Mouse (Mus musculus): ENCODE measurements around the gene Crtc2.
"Not testable (repeated sequence)": the region's sequence is repeated elsewhere in the genome, so short reads cannot be mapped to it uniquely, and the experiment has no call there.

The Crtc2 gene

DNA sequence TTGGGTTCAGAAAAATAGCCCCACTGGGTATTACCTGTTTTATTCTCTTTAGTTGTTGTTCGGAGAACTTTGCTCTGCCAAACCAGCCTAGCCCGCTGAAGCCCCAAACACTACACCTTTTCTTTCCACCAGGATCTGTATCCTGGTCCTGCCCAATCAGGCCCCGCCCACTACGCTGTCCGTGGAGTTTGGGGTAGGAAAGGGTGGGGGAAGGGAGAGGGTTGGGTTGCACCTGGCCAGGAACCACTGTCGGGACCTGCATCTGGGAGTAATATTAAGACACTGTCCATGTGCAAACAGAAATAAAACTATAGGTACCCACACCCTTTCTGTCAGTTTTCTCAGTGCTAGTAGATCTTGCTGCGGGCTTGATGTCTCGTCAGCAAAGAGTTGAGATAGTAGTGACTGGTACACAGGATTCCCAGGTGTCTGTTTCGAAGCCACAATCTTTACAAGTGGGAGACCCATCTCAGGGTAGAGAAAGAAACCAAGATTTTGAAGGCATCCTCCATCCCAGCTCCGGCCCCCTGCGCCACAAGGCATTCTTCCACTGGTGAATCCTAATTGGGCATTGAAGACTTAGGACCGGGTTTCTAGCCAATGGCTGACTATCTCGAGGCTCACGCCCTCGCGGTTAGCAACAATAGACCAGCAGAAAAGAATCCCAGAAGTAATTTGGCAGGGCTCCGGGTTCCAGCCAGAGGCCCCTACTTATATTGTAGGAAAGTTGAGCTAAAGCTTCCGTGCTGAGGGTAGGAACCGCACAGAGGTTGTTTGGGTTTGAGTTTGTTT, 10.8 kb upstream of the Crtc2 start, which contains the start of gene Creb3l4:
Gene Creb3l4 (minus strand): TSS at position 529 of the 792 bp plus-strand sequence.
- no peak for DNase-seq (ENCODE audit: low read depth)

- DNase-seq (ENCODE audit: low read depth) = no peak
Measured at GRCm38 (mm10) chr3:90245406-90245805, 8.6 kb upstream of the Crtc2 start.

GRCm38 (mm10) chr3:90247630-90247959, 6.4 kb upstream of the Crtc2 start:
- DNase-seq (ENCODE audit: low read depth) = peak; percentile 34

DNA sequence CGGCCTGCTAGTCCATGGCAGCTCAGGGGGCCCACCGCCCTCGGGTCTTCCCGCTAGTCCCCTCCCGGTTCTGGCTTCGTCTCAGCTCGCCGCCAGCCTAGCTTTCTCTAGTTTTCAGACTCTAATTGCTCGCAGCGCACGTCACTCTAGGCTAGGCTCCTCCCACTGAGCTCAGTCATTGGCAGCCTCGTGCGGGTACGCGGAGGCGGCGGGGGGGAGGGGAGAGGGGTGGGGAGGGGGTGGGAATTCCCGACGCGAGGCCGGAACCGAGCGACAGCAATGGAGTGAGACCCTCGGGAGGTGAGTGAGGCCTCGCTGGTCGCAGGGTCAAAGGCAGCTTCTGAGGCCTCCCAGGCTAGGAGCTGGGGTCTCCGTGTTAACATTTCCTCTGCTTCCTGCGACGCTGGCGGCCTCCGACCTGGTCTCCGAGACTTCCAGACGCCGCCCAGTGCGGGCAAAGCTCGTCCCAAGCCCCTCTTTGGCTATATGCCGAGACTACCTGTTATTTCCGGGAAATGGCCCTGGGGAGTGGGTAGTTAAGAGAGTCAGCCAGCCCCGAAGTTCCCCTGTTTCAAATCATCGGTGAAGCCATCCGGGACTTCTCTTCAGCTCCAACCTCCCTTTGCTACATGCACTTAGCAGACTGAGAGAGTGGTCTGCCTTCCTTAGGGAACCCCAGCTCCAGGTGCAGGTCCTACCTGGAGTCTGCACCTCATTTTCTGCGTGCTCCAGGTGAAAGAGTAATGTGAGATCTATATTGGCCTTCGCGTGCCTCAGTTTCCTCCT, 5.8 kb upstream of the Crtc2 start, which contains the start of gene Slc39a1:
Gene Slc39a1 (plus strand): TSS at position 213 of the 786 bp plus-strand sequence.
- peak; percentile 93 for DNase-seq (ENCODE audit: low read depth)

DNA sequence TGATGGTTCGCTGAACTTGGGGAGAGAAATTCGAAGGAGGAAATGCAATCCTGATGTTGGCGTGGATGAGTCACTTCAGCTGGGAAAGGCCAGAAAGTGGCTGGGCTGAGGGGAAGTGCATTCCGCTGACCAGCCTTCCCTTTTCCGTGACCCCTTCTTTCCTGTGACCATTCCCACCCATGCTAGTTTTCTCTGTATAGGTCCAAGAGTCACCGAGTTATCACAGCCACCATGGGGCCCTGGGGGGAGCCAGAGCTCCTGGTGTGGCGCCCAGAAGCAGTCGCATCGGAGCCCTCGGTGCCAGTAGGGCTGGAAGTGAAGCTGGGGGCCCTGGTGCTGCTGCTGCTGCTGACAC, 5.2 kb upstream of the Crtc2 start:
- DNase-seq (ENCODE audit: low read depth) = no peak

GRCm38 (mm10) chr3:90250791-90251190, 3.2 kb upstream of the Crtc2 start:
- no peak for DNase-seq (ENCODE audit: low read depth)

- not testable (repeated sequence) for DNase-seq (ENCODE audit: low read depth)
Measured at GRCm38 (mm10) chr3:90251731-90252226, 2.2 kb upstream of the Crtc2 start.

GRCm38 (mm10) chr3:90252659-90253058, 1.3 kb upstream of the Crtc2 start:
- DNase-seq (ENCODE audit: low read depth) = not testable (repeated sequence)

- not testable (repeated sequence) for DNase-seq (ENCODE audit: low read depth)
Measured at GRCm38 (mm10) chr3:90253174-90253573, 789 bp upstream of the Crtc2 start.

GRCm38 (mm10) chr3:90254419-90255193, 643 bp downstream of the Crtc2 start:
- DNase-seq (ENCODE audit: low read depth) = no peak

GRCm38 (mm10) chr3:90255194-90255565, 1.2 kb downstream of the Crtc2 start:
- no peak for DNase-seq (ENCODE audit: low read depth)

DNA sequence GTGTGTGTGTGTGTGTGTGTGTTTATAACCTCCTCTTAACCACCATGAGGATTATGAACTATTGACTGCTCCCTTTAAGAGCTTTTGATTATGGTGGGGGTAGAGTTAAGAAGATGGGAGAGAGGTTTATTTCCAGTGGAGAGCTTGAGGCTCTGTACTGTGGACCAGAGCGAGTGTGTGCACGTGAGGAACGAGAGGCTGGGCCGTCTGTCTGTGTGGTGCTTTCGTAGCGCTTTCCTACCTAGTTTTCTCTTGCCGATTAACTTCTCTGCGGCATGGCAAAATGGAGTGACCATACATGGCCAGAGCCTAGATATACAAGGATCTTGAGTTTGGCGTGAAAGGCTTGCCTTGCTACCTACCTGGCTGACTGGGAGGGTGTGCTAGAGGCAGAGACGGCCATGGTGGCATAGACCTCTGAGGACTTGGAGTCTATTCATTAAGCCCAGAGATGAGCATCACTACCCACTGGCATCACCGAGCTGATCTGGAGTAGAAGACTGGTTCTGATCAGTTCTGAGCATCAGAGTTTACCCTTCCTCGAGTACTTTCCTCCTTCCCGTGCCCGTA, 1.9 kb downstream of the Crtc2 start:
- DNase-seq (ENCODE audit: low read depth) = no peak

DNA sequence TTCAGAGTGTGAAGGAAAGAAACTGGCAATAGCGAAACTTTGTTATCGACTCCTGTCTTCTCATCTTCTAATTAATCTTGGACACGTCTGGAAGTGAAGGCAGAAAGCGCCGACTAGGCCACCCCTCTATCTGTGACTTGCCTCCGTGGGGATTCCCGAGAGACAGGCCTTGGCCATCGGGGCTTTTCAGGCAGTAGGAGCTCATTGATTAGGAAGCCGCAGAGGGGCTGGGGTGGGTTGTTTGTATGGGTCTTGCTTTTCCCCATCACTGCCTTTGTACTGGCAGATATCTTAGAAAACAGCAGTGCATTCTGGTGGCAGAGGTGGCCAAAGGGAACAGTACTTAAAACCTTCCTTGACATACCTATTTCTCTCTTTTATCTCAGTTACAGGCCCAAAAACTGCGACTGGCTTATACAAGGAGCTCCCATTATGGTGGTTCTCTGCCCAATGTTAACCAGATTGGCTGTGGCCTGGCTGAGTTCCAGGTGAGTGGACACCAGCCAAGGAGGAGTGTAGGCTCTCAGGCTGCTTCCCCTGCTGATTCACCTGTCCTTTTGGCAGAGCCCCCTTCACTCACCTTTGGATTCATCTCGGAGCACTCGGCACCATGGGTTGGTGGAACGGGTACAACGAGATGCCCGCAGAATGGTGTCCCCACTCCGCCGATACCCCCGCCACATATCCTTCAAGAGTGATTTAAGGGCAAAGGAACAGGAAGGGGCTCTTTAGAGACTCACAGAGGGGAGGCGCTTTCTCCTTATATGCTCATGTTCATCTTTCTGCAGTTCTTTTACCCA, 3.0 kb downstream of the Crtc2 start:
- no peak for DNase-seq (ENCODE audit: low read depth)

GRCm38 (mm10) chr3:90258521-90258920, 4.6 kb downstream of the Crtc2 start:
- DNase-seq (ENCODE audit: low read depth) = no peak

GRCm38 (mm10) chr3:90263121-90263771, 9.3 kb downstream of the Crtc2 start:
- no peak for DNase-seq (ENCODE audit: low read depth)

- no peak for DNase-seq (ENCODE audit: low read depth)
Measured at GRCm38 (mm10) chr3:90264687-90265033, 10.7 kb downstream of the Crtc2 start.

DNA sequence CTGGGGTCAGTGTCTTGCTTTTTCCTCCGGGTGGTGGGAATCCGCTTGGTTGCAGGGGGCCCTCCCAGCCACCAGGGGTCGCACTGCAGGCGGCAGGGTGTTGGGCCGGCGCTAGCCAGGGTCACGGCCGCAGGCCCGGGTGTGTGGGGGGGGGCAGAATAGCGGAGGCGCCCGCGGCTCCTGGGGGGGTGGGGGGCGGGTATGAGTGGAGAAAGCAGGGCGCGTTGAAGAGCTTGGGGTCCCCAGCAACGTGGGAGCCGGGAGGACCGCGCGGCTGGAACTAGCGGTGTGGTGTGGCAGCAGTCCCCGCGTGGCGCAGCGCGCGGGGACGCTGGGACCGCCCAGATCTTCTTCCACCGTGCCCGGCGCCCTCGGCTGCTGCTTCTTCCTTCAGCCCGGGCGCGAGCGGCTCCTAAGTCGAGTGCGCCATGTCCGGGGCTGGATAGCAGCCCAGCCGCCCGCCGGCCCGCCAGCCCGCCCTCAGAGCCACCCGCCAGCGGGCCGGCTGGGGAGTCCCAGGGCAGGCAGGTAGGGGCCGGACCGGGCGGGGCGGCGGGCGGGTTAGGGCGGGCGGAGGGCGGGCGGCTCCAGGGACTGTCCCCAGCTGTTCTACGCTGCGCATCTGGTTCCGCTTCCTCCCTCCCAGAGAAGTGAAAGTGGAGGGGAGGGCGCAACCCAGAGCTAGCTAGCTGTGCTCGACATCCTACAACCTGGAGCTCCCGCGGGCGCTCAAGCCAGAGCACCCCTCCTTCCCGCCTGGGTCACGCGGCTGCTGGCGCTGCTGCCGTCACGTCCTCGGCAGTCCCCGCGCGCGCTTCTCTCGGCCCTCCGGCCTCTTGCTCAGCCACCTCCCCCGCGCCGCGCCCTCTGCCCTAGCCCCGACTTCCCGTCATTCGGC, 11.3 kb downstream of the Crtc2 start, which contains the start of gene Dennd4b:
Gene Dennd4b (plus strand): TSS at position 152 of the 898 bp plus-strand sequence.
- DNase-seq (ENCODE audit: low read depth) = peak; percentile 78

DNA sequence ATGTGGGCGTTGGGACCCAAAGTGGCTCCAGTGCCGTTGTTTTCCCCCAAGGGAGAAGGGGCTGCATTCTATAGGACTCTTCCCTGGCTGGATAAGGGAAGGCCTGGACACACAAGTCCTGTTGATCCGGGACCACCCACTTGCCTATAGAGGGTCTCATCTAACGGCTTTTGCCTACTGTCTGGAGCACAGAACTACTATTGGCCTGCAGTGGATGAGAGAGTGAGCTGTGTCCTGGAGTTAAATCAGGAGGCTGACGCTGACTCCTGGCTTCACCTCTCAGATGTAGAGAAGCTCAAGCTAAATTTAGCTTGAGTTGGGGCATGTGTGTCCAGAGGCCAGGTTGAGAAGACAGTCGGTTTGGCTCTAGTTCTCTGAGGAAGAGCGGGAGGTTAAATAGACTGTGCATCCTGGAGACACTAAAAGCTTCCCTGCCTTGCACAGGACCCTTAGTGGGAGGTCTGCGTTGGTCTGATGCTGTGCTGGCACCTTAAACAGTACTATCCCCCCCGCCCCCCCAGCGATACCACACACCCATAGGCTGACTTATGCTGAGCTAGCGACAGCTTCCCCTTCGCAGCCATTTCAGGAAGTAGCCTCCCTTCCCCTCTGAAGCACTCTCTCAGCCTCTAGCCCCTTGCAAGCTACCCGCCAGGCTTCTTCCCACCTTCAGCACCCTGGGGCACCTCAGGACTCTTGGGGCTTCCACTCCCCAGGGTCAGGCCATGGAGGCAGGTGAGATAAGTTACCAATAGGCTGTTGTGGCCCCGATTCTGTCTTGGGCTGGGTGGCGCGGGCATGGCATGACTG, 12.2 kb downstream of the Crtc2 start:
- no peak for DNase-seq (ENCODE audit: low read depth)
